Mouse (Mus musculus): Measurements from ENCODE around the gene Mx1.

Mx1 gene

DNA sequence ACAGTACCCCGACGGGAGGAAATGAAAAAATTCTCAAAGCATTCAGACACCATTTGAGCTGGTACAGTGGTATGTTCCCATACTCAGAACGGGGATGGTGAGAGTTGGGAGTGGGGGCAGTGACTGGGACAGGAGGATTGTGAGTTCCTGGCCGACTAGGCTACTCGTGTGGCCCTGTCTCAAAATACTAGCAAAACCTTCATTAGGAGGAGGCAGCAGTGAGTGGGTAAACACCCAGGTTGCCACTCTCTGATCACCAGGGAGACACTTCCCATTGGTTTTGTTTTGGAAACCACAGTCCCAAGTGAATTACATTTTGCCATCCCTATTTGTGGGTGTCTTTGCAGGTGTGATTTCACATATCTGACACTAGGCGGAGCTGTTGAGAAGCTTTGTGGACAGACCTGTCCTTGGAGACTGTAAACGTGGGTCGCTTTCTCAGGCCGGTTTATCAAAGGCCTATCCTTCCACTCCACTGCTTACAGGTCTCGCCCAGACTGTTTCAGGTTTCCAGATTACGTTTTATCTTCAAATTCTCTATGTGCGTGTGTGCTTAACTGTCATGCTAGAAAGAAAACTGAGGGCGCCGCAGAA lies 18.9 kb downstream of the Mx1 start:
- DNase-seq (ENCODE audit: low spot score in 2 of 2), result peak; percentile 51 to 53

DNA sequence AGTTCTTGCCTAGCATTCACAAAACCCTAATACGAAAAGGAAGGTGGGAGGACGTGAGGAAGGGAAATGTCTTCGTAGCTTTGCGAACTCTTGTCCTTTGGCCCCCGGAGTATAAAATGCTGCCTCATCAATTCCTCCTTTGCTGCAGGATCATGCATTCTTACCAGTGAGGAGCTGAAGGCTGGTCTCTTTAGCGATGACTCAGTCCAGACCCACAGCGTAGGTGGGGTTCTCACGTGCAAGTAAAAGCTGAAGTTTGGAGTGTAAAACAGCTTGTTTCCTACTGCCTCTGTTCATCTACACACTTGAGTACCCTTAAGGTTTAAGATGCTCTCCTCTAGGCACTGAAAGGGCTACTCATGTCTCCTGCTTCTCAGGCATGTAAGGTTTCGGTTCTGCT lies 20.7 kb downstream of the Mx1 start:
- peak in 1 of 2 experiments; percentile 37 for DNase-seq (ENCODE audit: low spot score in 2 of 2)

GRCm38 (mm10) chr16:97438191-97438590 lies 24.5 kb downstream of the Mx1 start:
- DNase-seq (ENCODE audit: low spot score in 2 of 2), result peak in 1 of 2 experiments; percentile 35

DNA sequence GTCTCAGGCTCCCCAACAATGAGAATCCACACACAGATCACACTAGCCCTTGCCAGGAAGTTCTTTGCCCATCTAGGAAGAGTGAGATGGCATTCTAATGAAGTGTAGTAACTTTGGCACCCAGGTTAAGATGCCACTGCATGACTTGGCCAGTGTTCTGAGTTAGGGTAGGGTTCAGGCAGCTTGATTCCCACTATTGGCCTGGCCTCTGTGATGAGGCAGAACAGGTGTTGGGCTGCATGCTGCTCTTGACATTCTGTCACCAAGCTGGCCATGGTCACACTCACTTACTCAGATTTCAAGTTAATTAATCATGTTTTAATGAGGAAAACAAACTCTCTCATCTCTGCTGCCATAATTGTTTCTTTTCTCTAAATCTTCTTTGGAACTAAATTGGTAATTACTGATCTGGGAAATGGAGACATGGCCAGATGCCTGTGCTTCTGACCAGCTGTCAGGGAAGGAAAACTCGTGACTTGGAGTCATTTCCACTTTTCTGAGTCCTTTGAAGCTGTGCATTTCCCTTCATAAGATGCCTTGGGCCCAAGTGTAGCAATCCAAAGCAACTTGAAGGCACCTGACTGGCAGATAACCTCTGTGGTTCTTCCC lies 25.2 kb downstream of the Mx1 start:
- peak in 1 of 2 experiments; percentile 44 for DNase-seq (ENCODE audit: low spot score in 2 of 2)

GRCm38 (mm10) chr16:97434206-97434605 lies 28.5 kb downstream of the Mx1 start:
- no peak for DNase-seq (ENCODE audit: low spot score in 2 of 2)

GRCm38 (mm10) chr16:97431328-97431727 lies 31.4 kb downstream of the Mx1 start:
- DNase-seq (ENCODE audit: low spot score in 2 of 2), result peak; percentile 53 to 72

GRCm38 (mm10) chr16:97430091-97430490 lies 32.6 kb downstream of the Mx1 start:
- peak; percentile 25 to 54 for DNase-seq (ENCODE audit: low spot score in 2 of 2)

DNA sequence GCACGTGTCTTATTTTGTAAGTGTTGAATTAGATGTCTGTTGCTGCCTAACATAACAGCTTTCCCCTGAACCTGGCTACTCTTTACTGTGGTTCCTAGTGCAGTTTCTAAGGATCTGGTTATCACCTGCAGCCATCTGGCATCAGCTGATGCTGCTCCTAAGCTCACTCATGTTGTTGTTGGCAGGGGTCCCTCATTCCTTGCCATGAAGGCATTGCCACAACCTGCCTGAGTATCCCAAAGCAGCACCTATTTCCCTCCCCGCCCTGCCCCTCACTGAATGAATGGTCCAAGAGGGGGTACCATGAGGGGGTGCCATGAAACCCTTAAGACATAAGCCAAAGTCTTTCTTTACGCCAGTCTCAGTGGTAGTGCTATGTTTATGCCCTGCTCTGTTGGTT lies 34.7 kb downstream of the Mx1 start:
- no peak for DNase-seq (ENCODE audit: low spot score in 2 of 2)

DNA sequence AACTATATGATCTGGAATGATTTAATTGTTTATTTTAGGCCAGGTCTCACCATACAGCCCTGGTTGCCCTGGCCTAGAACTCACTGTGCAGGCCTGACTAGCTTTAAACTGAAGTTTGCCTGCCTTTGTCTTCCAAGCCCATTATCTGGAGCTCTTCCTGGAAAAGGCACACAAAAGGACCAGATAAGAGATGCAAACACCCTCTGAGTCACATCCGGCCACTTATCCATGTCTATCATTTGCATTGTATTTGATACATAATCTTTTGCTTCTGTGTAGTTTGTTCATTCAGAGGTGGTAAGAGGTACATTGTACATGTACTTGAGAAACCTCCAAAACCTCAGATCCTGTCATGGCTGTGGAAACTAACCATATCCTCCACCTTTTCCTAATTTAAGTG lies 39.1 kb downstream of the Mx1 start:
- DNase-seq (ENCODE audit: low spot score in 2 of 2), result no peak

DNA sequence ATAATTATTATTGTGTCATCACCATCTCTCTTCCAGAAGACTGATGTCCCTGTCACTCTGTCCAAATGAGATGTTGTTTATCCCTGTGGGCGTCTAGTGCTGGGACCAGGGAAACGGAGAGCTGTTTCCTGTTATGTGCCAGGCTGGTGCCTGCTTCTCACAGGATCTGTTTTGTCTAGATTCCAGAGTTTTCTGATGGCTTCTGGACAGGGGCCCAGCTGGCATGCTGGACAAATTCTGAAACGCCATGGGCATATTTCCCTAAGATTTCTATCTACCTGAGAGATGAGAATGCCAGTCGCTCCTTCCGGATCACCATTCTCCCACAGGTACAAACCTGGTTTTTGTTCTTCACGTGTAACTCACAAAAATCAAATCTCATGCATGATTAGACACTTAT lies 41.0 kb downstream of the Mx1 start:
- DNase-seq (ENCODE audit: low spot score in 2 of 2), result peak in 1 of 2 experiments; percentile 32

DNA sequence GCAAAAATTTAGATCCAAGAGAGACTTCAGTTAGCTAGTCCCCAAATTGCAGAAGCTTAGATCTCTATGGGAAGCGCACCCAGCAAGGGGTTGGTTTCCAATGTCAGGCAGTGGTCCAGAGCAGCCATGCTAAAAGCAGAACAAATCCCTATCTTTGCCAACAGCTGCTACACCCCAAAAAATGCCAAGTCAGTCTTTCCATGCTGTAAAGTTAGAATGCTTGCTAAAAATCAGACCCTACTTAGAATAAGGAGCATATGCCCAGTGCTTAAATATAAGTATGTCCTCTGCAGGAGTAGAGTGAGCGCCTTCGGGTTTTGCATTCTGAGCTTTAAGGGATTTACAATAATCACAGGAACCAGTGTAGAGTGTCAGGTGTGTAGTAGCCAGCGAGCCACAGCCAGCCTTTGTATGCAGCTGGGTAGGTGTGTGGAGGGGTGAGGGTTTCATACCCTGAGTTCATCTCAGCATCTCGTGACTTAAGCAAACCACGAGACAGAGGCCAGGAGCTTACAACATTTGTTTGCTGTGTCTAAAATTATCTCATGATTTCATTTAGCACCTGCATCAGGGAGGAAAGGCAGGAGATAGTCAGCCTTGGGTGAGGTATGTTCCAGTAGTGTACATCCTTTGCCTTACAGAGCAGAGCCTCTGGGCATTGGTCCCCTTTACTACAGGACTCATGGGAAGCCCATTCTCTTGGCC lies 43.8 kb downstream of the Mx1 start:
- peak; percentile 75 to 84 for DNase-seq (ENCODE audit: low spot score in 2 of 2)

- DNase-seq (ENCODE audit: low spot score in 2 of 2), result peak; percentile 72 to 74
Measured at GRCm38 (mm10) chr16:97417896-97418542, 44.7 kb downstream of the Mx1 start.

DNA sequence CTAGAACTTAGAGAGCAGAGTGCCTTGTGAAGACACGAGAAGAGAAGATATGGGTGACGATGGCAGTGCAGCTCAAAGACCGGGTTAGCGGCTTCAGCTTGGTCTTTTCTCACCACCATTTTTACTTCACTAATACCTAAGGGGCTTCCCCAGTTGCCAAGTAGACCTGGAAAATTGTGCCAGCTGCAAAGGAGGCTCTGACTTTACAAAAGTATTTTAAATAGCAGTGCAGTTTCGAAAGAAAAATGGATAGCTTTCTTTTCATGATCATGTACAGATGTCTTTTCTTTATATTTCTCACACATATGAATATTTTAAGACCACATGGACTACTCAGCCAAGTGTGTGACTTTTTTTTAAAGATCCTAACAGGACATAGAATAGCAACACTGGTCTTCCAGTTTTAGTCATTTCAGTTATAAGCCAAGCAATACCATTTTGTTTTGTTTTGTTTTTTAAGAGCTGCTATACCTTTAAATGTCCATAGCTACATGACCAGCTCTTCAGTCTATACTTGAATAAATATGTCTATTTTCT lies 57.2 kb downstream of the Mx1 start:
- no peak for DNase-seq (ENCODE audit: low spot score in 2 of 2)

DNA sequence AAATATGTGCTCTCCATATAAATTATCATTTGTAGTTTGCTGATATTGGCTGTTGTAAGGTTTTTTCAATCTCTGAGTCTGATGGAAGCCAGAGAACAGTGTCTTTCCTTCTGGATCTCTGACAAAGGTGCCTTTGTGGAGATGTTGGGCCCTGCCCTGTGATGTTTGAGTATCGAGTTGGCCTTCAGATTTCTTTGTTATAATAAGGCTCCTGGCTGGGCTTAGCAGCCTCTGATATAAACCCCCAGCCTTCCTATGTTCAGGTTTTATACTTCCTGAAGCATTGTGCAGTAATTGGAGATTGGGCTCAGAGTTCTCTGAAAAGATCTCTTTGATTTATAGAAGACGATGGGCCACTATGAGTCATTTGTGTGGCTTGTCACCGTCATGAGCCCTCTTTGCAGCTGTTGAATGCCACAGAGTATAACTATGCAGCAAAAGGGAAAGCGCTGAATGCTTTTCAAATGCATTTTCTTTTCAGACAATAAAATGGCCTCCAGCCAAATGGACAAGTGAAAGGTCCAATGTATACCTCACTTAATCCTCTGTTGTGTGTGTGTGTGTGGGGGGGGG lies 60.4 kb downstream of the Mx1 start:
- no peak for DNase-seq (ENCODE audit: low spot score in 2 of 2)

- no peak for DNase-seq (ENCODE audit: low spot score in 2 of 2)
Measured at GRCm38 (mm10) chr16:97401741-97402140, 61.0 kb downstream of the Mx1 start.

DNA sequence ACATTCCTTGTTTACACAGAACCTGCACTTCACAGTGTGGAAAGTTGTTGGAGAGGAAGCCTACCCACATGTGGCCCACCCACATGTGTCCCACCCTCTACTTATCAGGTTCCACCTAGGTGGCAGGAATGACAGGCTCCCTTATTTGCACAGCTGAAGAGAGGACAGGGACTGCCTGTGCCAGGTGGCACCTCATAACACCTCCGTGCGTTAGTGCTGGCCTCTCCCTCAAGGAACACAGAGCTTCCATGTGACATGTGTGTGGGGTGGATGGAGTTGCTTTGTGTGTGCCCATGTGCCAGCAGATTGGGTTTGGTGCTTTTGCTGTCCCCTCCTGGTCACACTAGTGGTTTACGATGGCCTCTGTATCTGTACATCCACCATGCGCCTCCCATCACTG lies 62.7 kb downstream of the Mx1 start:
- DNase-seq (ENCODE audit: low spot score in 2 of 2), result no peak

- no peak for DNase-seq (ENCODE audit: low spot score in 2 of 2)
Measured at GRCm38 (mm10) chr16:97397945-97398531, 64.7 kb downstream of the Mx1 start.

Data from right cerebral cortex, postnatal 10 days (tissue).